Mouse (Mus musculus) G1E (cell line): ENCODE results near the gene Lmf1.

ENCODE experiments used
- CTCF ChIP-seq: IDR thresholded peaks from 2 replicates; pipeline ENCODE4 v1.5.1; 2012; ENCODE audit warnings: low read depth, low read length, inconsistent platforms, mixed read lengths
- POLR2AphosphoS5 ChIP-seq: IDR thresholded peaks from 2 replicates; pipeline ENCODE4 v1.6.1; 2012; ENCODE audit warnings: low read depth, low read length, inconsistent platforms; ENCODE audit not compliant: insufficient replicate concordance
- TAL1 ChIP-seq: conservative IDR thresholded peaks from 2 replicates; pipeline ENCODE4 v1.6.1; 2012; ENCODE audit warnings: low read depth, low read length, inconsistent platforms, mixed read lengths

DNA sequence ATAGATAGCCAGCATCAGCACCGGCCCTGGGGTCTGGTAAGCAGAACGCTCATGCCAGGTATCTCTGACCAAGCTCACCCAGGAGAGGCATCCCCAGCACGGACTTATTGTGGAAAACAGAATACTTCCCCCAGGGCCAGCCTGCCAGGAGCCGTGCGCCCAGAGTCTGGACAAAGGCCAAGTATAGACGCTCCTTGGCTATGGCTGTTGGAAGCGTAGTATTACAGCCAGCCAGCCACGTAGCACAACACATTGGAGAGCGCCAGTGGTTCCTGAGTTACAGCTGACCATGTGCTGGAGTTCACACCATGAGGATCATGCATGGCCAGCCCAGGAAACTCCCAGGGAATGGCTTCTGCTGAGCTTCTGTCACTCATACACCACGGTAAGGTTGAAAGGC is 55.2 kb downstream of the Lmf1 start:
- no peak for TF ChIP-seq CTCF
- TF ChIP-seq POLR2AphosphoS5 = no peak
- TF ChIP-seq TAL1 = no peak
